Mouse (Mus musculus) testis, adult 2 months (tissue): ENCODE measurements around the gene F930015N05Rik.

Experiments
- CTCF ChIP-seq: fragments of 200-500 bp; IDR thresholded peaks from 2 replicates; pipeline ENCODE4 v1.5.1; 2012; ENCODE audit warnings: low read depth, mild to moderate bottlenecking, inconsistent platforms, low read length, moderate library complexity; ENCODE audit not compliant: control insufficient read depth, insufficient read depth, insufficient replicate concordance
- POLR2A ChIP-seq: fragments of 200-500 bp; IDR thresholded peaks from 2 replicates; pipeline ENCODE4 v1.6.1; 2012; ENCODE audit warnings: low read depth, mild to moderate bottlenecking, inconsistent platforms, low read length, moderate library complexity; ENCODE audit not compliant: control insufficient read depth

DNA sequence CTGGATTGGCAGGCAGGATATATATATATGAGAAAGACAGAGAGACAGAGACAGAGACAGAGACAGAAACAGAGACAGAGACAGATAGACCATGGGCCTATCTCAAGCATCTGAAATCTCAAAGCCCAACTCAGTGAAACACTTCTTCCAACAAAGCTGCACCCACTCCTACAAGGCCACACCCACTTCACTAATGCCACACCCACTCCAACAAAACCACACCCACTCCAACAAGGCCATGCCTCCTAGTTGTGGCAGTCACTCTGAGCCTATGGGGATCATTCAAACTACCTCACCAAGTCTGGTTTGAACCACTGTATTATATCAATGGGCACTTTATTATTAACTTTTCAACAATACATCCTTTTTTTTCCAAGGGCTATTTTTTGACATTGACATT is 34.2 kb upstream of the F930015N05Rik start:
- TF ChIP-seq CTCF: no peak
- no peak for TF ChIP-seq POLR2A
